Mouse (Mus musculus): ENCODE data around the gene Dennd5a.

GRCm38 (mm10) chr7:109863561-109863960 lies 96.7 kb downstream of the Dennd5a start:
- TF ChIP-seq CTCF (IDR thresholded peaks at IDR 0.05; ENCODE audit: extremely low read depth, insufficient read depth, low read length) (no peak), POLR2A (IDR thresholded peaks at IDR 0.05; ENCODE audit: extremely low read depth, insufficient read depth, low read length) (no peak)
